Mouse (Mus musculus) adrenal gland, postnatal 25 days (tissue): Measurements from ENCODE around the gene 1110051M20Rik. TPM values are rescaled to one million over a fixed set of nuclear protein-coding genes. Genes with fewer than 3 reads are reported as not detected.

Experiments used
- DNase-seq: peaks from one replicate; pipeline ENCODE4 v3.0.0; 2021; ENCODE audit warnings: mixed read lengths
- total RNA-seq: library from RNA; stranded (reverse); gene quantifications from 2 replicates; pipeline ENCODE4 v1.2.3, GENCODE M21; 2021

The 1110051M20Rik gene
- total RNA-seq, 1 experiment from 2014 or later: 20.7 TPM

DNA sequence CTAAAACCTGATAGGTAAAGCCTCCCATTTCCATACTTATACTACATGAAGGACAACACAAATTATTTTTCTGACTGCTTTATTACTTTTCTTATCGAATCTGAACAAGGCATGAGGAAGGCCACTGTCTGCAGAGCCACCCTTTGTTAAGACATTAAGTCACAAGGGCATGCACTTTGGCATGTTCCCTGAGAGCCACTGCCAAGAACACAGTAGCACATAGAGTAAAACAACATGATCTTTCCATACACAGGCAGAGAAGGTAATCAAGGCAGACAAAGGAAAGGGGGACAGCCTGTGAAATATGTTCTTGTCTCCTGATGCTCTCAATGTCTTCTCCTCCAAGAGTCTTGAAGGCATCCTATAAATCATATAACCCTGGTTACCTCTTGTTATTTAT, 30.7 kb downstream of the 1110051M20Rik start:
- no peak for DNase-seq

DNA sequence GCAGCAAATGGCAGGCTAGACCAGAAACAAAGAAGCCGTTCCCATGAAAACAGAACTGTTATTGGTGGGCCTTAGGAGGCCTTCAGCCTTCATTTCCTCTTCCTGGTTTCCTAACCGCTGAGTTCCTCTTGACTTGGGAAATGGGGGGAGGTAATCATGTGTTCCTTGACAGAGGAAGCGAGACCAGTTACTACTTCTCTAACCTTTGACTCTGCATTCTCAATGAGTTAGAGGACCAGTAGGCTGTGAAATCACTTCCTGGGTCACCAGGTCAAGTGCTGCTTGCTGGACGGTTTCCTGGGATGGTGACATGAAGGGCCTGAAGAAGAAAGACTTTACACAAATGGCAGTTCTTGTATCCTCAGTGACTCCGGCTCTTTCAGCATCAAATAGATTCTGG, 32.1 kb downstream of the 1110051M20Rik start:
- DNase-seq: no peak

DNA sequence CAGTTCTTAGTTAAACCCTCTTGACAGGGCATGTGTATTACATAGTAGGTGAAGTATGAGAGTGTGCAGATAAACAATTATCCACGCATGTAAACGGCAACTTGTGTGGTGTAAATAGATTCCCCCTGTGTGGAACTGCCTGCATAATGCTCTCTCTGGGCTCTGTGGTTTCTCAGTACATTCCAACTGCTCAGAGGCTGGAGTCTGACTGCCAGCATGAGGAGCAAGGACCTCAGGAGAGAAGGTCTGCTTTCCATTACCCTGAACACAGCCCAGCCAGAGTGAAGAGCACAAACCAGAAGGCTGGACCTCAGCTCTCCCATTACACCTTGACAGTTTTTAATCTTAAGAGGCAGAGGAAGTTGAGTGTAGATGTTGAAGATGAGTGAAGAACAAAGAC, 33.0 kb downstream of the 1110051M20Rik start:
- DNase-seq: no peak

DNA sequence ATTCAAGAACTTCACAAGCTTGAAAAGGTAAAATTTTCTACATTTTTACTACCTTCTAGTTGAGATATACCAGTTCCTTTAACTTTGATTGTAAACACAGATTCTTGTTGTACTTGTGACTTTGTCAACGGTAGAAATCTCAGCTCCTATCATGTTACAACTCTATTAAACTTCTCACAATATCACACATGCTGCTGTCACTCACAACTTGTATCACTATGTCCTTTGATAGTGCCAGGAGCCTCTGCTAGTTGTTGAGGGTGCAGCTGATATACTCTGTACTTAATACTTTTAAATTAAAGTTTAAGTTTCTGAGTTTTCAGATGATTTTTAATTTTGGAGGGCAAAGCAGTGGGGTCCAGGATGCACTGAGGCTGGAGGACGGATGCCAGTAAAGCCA, 36.5 kb downstream of the 1110051M20Rik start:
- no peak for DNase-seq

DNA sequence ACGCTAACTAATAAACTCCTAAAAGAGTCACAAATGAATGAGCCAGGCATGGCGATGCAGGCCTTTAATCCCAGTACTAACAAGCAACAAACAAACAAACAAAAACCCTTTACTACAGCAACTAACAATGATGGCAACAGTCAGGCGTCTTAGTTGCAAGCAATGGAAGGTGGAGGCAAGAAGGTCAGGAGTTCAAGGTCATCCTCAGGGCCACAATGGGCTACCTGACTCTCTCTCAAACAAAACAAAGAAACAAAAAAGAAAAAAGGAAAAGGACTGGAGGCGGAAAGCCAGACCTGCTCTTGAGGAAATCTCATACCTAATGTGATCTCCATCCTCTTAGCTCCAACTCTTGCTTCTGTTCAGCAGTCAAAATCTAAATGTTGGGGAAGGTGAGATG, 39.4 kb downstream of the 1110051M20Rik start:
- DNase-seq: no peak

DNA sequence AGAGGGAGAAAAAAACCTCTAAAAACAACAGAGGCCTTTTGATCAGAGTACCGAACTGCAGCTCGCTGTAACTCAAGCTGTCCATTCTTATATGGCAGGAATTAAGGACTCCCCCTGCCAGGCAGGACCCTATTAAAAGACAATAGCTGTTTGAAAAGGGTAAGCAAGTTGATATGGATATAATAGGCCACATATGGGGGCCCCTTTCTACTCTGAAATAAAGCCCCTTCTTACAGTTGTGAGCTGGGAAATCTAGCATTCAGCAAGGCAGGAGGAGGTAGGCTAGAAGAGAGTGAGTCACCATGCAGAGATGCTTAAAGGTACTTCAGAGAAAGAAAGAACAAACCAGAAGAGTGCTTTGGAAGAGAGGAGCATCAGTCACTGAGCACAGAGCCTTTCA, 44.8 kb downstream of the 1110051M20Rik start:
- no peak for DNase-seq

DNA sequence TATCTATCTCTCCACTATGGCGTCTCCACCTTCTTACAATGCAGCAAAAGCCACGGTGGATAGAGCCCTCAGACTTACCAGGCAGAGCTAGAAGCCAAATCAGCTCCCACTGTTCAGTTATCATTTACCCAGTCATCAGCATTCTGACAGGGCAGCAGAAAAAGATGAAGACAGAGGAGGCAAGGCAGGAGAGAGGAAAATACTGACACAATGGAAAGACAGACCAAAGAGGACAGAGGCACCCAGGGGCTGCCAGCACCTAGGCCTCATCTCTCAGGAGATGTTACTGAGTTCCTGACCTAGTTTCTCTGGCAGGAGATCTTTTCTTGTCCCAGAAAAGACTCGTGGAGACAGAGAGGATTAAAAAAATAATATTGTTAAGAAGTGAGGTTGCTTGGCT, 45.3 kb downstream of the 1110051M20Rik start:
- DNase-seq: no peak

DNA sequence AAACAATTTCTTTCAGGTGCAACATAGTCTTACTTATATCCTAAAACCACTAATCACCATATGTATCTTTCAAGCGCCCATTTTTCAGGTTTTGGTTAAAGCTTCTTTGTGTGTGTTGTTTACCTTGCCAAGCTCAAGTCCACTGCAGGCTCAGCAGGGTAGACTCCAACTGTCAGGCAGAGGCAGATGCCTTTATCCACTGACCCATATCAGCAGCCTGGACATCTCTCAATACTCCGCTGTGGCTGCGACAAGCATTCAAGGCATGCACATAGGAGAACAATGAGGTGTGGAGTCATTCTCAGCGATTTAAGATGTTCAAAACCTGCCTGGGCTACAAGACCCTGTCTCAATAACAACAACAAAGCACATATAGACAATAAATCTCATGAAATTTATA, 50.4 kb downstream of the 1110051M20Rik start:
- DNase-seq: no peak

DNA sequence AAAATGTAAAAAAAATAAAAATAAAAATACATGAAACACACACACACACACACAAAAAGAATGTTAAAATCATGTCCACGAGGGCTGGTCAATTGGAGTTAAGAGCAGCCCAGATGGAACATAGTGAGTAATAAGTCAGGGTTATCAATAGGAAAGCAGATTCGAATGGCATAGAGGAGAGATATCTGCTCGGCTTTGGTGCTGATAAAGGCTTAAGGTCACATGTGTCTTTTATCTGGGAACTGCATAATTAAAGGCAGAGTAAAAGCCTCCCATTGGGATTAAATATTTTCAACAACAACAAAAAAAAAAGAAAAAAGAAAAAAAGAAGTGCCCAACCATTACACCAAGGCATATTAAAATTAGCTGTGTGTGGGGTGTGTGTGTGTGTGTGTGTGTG, 55.8 kb downstream of the 1110051M20Rik start:
- DNase-seq: no peak

DNA sequence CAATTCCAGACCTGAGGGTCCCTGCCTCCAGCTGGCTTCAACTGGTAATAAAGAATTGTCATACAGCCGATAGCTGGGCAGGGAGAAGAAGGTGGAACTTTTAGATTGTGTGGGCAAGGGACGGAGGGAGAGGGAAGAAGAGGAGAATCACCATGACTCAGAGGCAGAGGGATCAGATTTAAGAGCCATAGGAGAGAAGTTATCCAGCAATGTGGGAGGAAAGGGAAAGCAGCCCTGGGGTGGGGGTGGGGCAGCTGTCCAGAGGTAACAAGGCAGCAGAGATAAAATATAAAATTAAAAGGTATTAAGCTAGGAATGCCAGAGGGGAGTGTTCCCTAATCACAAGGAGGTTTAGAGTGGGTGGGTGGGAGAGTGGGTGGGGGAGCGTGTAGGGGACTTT, 56.2 kb downstream of the 1110051M20Rik start:
- no peak for DNase-seq

DNA sequence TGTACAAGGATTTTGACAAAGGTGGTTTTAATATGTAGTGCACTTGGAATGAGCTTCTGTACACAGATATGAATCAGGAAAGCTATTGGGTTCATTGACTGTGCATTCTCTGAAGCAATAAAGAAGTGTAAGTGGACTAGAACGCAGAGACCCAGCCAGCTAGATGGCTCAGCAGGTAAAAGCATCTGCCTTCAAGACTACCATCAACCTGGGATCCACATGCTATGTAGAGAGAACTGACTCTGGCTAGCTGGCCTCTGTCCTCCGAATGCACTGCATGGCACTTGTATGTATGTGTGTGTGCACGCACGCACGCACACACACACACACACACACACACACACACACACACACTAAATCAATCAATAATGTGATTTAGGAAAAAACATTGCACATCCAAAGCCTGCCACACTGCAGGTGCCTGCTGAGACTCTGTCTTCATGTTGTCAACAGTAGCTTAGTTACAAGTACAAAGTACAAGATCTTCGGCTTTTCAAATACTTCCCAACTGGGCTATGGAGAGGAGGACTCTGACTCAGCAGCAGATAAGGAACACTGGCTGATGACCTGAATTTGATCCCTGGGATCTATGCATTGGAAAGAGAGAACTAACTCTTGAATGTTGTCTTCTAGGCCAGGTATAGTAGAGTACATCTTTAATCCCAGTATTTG, 57.1 kb downstream of the 1110051M20Rik start:
- DNase-seq: no peak

DNA sequence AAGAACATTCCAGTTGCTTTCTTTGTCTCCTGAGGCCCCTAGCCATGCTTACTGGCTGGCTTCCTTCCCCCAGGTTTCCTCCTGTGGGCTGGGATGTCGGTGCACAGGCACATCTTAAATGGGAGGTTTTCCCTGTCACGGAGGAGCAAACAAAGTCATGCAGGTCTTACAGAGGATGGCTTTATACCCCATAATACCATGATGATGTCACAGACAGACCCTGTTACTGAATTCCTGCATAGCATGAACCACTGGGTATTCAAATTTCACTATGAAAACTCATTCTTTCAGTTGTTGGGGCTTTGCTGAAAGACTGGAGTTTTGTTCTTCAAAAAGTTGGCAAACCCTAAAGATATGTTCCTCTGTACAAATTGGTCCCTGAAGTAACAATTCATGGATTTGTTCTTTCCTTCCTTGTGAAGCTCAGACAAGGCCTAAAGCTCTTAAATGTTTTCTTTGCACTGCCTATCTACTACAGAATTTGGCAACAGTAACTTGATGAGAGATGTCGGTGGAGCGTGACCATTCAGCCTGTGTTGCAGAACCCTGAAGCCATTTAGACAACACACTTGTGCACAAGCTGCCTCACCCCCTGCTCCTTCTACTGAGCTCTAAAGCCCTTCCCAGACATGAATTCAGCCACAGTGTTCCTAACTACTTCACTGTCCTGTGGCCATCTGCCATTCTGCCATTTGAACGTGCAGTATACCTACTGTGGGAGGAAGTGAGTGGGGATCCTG, 57.8 kb downstream of the 1110051M20Rik start:
- no peak for DNase-seq

DNA sequence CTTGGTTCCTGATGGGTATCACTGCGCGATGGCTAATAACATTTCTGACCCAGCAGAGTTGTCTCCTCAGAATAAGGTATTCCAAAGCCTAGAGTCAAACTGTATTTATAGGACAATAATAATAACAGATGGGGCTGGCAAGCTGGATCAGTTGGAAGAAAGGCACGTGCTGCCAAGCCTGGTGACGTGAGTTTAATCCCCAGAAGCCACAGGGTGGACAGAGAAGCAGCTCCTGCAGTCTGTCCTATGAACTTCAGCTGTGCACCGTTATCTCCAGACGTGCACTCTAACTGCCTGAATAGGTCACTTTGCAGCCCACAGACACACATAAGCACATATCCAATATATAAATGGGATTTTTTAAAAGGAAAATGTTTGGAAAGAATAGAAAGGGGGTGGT, 61.2 kb downstream of the 1110051M20Rik start:
- DNase-seq: no peak

DNA sequence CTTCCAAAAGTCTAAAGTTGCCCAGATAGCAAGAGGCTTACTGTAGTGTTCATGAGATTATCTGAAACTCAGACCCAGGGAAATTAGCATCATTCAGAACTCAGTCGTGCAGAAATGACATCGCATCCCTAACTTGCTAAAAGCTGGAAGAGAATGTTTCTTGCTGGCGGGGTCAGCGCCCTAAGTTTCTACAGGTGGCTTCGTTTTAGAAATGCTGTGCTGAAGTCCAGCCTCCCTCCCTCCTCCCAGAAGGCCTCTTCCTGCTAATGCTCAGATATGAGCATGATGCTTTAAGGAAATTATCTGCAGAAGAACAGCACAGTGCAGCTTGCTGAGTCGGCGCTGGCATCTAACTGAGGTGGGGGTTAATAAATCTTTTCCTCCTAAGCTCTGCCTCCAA, 67.5 kb downstream of the 1110051M20Rik start:
- DNase-seq: no peak

DNA sequence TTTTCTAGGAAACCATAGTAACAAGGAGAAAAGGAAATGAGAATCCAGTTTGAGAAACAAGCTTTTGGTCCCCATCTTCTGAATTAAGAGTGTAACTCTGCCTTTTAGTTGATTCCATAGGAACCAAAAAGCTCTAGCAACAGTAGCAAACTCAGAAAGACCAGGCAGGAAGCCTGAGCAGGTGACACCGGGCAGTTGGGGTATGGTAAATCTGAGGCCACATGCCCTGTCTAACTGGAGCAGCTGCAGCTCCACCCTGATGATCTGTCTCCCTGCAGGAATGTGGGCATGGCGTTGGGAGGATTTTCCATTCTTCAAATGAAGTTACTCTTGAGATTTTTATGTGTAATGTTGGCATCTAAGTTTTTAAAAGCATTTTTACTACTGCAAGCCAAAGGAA, 74.2 kb downstream of the 1110051M20Rik start:
- no peak for DNase-seq

DNA sequence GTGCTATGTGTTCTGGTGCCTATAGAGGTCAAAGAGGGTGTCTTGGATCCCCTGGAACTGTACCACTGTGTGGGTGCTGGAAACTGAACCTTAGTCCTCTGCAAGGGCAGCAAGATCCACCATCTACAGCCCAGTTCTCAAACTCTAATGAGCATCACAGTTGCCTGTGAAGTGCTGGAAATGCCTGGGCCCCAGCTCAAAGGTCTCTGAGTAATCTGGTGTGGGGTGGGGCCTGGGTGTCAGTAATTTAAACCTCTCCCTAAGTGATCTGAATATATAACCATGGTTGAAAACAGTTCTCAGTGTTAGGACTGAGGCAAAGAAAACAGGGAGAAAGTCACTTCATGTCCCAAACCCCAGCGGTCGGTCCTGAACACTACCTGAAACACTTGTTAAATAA, 81.2 kb downstream of the 1110051M20Rik start:
- no peak for DNase-seq

DNA sequence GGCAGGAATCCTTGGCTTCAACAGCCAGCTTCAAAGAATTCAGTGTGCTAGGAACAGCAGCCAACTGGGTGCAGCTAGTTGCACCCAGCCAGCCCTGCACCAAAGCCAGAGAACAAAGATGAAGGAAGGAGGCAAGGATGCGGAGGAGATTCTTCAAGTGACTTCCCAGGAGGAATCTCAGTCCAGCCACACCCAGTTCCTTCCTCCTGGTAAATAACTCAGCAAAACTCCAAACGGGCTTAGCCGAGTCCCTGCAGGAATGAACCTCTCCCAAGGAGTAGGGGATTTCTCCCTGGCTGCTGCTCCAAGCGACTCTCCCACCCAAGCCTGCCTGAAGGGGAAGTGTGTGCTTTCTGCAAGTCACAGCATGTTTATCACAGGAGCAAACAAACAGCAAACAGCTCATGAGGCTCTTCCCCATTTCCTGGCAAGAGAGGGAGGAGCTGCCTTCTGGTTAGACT, 83.4 kb downstream of the 1110051M20Rik start:
- peak; percentile 1 for DNase-seq

DNA sequence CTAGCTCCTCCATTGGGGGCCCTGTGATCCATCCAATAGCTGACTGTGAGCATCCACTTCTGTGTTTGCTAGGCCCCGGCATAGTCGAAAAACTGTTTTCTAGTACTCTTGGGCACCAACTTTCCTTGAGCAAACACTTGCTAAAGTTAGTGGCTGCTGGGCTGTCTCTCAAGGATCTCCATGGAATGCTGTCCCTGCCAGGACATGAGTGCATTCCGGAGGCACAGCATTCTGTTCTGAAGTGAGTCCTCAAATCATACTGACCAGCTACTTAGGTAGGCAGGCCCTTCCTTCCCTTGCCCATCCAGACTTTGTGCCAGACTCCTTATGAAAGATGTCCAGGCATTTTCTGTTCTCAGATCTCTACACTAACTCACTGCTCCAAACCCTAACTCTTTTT, 88.7 kb downstream of the 1110051M20Rik start:
- no peak for DNase-seq

DNA sequence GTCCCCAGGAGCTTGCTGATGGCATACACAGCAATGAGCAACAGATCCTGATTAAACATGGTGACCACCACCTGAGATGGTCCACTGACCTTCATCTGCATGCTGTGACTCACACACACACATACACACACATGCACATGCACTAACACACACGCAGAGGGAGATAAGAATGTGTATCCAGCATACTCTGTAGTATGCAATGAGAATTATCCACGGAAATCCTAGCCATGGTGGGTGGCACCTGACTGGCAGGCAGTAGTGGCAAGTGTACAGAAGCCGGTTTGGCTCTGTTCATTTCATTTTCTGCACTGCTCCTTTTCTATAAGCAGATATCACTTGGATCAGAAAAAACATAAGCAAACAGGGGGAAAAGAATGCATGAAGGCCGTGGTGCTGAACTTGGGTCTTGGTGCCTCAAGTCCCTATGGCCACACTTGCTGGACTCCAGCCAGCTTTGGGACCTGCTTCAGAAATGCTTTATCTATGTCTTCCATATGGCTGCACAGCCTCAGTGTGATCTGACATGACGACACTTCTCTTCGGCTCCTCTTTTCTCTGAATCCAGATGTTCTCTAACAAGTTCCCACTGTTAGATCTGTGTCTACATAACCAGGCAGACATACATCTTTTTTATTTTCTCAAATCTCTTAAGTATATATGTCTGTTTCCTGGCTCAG, 89.6 kb downstream of the 1110051M20Rik start:
- DNase-seq: no peak

DNA sequence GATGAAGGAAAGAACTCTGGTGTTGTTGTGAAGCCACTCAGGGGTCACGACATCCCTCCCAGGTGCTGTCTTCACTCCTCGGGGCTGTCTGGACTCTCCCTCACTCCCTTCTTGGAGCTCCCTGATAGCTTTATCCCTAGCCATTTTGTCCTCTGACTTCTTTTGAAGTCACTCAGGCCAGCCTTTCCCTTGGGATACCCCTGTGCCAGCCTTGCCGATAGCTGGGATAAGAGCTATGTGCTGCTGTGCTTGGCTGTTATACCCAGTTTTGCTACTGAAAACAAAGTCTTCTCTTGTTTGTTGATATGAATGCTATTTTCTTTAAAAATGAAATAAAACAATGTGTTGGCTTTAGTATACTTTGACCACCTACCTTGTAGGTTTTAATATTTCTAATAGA, 90.7 kb downstream of the 1110051M20Rik start:
- peak; percentile 5 for DNase-seq

DNA sequence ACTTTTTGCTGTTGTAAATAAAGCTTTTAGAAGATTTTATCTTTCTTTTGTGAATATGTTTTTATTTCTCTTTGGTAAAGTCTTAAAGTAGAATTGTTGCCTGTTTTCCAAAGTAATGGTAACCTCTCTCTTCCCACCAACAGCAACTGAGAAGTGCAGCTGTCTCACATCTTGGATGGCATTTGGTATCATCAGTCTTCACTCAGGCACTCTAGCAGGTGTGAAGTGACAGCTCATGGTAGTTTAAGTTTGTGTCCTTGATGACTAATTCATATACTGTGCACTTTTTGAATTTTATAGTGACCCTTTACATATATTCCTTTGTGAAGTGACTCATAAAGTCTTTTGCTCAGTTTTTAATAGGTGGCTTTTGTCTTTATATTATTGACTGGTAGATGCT, 92.7 kb downstream of the 1110051M20Rik start:
- DNase-seq: no peak

DNA sequence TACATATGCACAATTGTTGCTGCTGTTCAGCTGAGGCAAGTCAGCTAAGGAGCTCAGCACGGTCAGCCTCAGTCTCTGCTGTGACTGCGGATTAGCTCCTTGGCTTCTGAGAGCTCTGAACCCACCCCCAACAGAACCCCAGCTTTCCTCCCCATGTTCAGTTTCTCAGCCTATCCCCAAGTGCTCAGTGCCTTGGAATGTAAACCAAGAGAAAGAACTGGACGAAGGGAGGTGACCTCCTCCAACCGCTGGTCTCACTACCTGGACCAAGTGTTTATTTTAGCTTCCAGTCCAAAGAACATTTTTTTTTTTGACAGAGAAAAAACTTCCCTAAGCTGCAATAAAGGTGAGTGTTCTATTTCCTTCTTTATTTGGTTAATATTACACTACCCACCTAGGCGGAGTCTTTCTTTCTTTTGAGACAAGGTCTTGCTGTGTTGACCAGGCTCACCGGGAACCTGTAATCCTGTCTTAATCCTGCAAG, 94.5 kb downstream of the 1110051M20Rik start:
- DNase-seq: no peak

DNA sequence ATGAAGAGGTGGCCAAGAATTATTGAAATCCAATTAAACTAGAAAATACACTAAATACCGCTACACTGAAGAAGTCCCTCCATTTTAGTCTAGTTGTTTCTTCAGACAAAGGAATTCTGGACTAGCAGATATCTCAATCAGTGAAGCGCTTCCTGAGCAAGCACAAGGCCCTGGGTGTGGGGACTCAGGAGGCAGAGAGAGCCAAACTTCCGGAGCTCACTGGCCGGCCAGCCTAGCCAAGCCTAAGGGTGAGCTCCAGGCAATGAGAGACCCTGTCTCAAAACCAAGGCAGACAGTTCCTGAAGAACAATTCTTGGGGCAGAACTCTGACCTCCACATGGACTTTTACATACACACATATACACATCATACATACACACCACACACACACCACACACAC, 95.6 kb downstream of the 1110051M20Rik start:
- no peak for DNase-seq
